Mouse (Mus musculus) kidney, postnatal 36 days (tissue): ENCODE measurements around the gene Slc9a2.
"Not testable (repeated sequence)": the region's sequence is repeated elsewhere in the genome, so short reads cannot be mapped to it uniquely, and the experiment has no call there.

Source experiments
- DNase-seq, 2 experiments: peaks; one replicate each; pipeline ENCODE4 v3.0.0; 2021 to 2022; ENCODE audit warnings: mixed read lengths in 2 of 2

Gene Slc9a2

GRCm38 (mm10) chr1:40680067-40680867 is at the start of gene Slc9a2:
Slc9a2 (plus strand) TSS chr1:40680574.
- DNase-seq = peak; percentile 25 to 56

- DNase-seq = peak; percentile 21 to 41
Observed at GRCm38 (mm10) chr1:40632407-40633062, 47.8 kb upstream of the Slc9a2 start.

- DNase-seq = no peak
Observed at GRCm38 (mm10) chr1:40634608-40635007, 45.8 kb upstream of the Slc9a2 start.

GRCm38 (mm10) chr1:40648234-40648633 is 32.1 kb upstream of the Slc9a2 start:
- DNase-seq = no peak

GRCm38 (mm10) chr1:40650803-40651497 is 29.4 kb upstream of the Slc9a2 start:
- DNase-seq = peak; percentile 43 to 63

- DNase-seq = no peak
Observed at GRCm38 (mm10) chr1:40657035-40657434, 23.3 kb upstream of the Slc9a2 start.

GRCm38 (mm10) chr1:40657978-40658496 is 22.3 kb upstream of the Slc9a2 start:
- DNase-seq = peak; percentile 79 to 90

- peak in 1 of 2 experiments; percentile 13 for DNase-seq
Observed at GRCm38 (mm10) chr1:40659017-40659416, 21.4 kb upstream of the Slc9a2 start.

- DNase-seq = no peak
Observed at GRCm38 (mm10) chr1:40659496-40659895, 20.9 kb upstream of the Slc9a2 start.

GRCm38 (mm10) chr1:40660838-40661237 is 19.5 kb upstream of the Slc9a2 start:
- no peak for DNase-seq

- no peak for DNase-seq
Observed at GRCm38 (mm10) chr1:40665401-40666370, 14.7 kb upstream of the Slc9a2 start.

- not testable (repeated sequence) for DNase-seq
Observed at GRCm38 (mm10) chr1:40667442-40667841, 12.9 kb upstream of the Slc9a2 start.

- no peak for DNase-seq
Observed at GRCm38 (mm10) chr1:40670025-40670424, 10.3 kb upstream of the Slc9a2 start.

- DNase-seq = no peak
Observed at GRCm38 (mm10) chr1:40671490-40671889, 8.9 kb upstream of the Slc9a2 start.

- DNase-seq = peak; percentile 32 to 56
Observed at GRCm38 (mm10) chr1:40677306-40677705, 3.1 kb upstream of the Slc9a2 start.

- peak; percentile 74 to 82 for DNase-seq
Observed at GRCm38 (mm10) chr1:40680868-40681698, 709 bp downstream of the Slc9a2 start.

- DNase-seq = peak; percentile 22 to 69
Observed at GRCm38 (mm10) chr1:40681699-40682510, 1.5 kb downstream of the Slc9a2 start.

- DNase-seq = no peak
Observed at GRCm38 (mm10) chr1:40694296-40694695, 13.9 kb downstream of the Slc9a2 start.

- peak; percentile 19 to 56 for DNase-seq
Observed at GRCm38 (mm10) chr1:40696436-40696835, 16.1 kb downstream of the Slc9a2 start.

- no peak for DNase-seq
Observed at GRCm38 (mm10) chr1:40705099-40705498, 24.7 kb downstream of the Slc9a2 start.
